Mouse (Mus musculus) limb, embryonic 14.5 days (tissue): Measurements from ENCODE around the gene Me3. TPM values are rescaled to one million over a fixed set of nuclear protein-coding genes. Genes with fewer than 3 reads are reported as not detected.

Experiments
- ATAC-seq: fragments of 200-750 bp; cut with Nextera tagmentation; 2 replicates; pipeline ENCODE4 v1.8.0; 2017; ENCODE audit warnings: low read depth, moderate number of reproducible peaks, moderate TSS enrichment; ENCODE audit not compliant: low FRiP score
- DNase-seq: peaks from one replicate; pipeline ENCODE4 v3.0.0-alpha.2; 2015; ENCODE audit warnings: low spot score
- H3K27ac ChIP-seq: fragments of 300-500 bp; sonication (generic); replicated peaks from 2 replicates; pipeline ENCODE4 v1.5.1; 2014; ENCODE audit warnings: low read depth, mild to moderate bottlenecking, low read length, moderate library complexity, mixed read lengths
- H3K27me3 ChIP-seq: fragments of 300-500 bp; sonication (generic); 2 replicates; pipeline ENCODE4 v1.6.1; 2014; ENCODE audit warnings: low read length, mixed read lengths; ENCODE audit not compliant: control insufficient read depth, insufficient read depth
- H3K36me3 ChIP-seq: fragments of 300-500 bp; sonication (generic); 2 replicates; pipeline ENCODE4 v1.6.1; 2014; ENCODE audit warnings: mild to moderate bottlenecking, low read length, moderate library complexity, mixed read lengths; ENCODE audit not compliant: control insufficient read depth, insufficient read depth
- H3K4me1 ChIP-seq: fragments of 300-500 bp; sonication (generic); 2 replicates; pipeline ENCODE4 v1.6.1; 2014; ENCODE audit warnings: antibody characterized with exemption, low read length, mixed read lengths; ENCODE audit not compliant: control insufficient read depth, insufficient read depth
- H3K4me2 ChIP-seq: fragments of 300-500 bp; sonication (generic); replicated peaks from 2 replicates; pipeline ENCODE4 v1.6.1; 2014; ENCODE audit warnings: low read depth, mild to moderate bottlenecking, low read length, moderate library complexity; ENCODE audit not compliant: severe bottlenecking
- H3K4me3 ChIP-seq: fragments of 300-500 bp; sonication (generic); replicated peaks from 2 replicates; pipeline ENCODE4 v1.5.1; 2014; ENCODE audit warnings: low read length
- H3K9ac ChIP-seq: fragments of 300-500 bp; sonication (generic); 2 replicates; pipeline ENCODE4 v1.6.1; 2014; ENCODE audit warnings: mild to moderate bottlenecking, low read depth, low read length, moderate library complexity; ENCODE audit not compliant: severe bottlenecking
- H3K9me3 ChIP-seq: fragments of 300-500 bp; sonication (generic); 2 replicates; pipeline ENCODE4 v1.6.1; 2016; ENCODE audit warnings: low read length; ENCODE audit not compliant: control insufficient read depth
- POLR2A ChIP-seq: fragments of 200-500 bp; IDR thresholded peaks from 2 replicates; pipeline ENCODE4 v1.8.0; 2012; ENCODE audit warnings: inconsistent platforms, mild to moderate bottlenecking, moderate library complexity, borderline replicate concordance; ENCODE audit not compliant: insufficient read depth, insufficient read length; ENCODE audit errors: extremely low read depth
- WGBS: fragments of 180-500 bp; shearing (Covaris S2); extraction: QIAGEN DNeasy Blood & Tissue Kit; methylation state at CpG from one replicate; pipeline ENCODE4 v1.1.7; 2014; 5-methylcytosine and 5-hydroxymethylcytosine counted together
- polyA plus RNA-seq, 2 experiments: library from polyadenylated mRNA; depleted of rRNA in 1 of 2; stranded (reverse) in 1 of 2; unstranded in 1 of 2; fragments of >200 nt; fragmentation: Nextera tagmentation in 1 of 2; extraction: Ambion mirVana in 1 of 2; gene quantifications; 2 replicates each; pipeline versions ENCODE4 v1.2.1 to v1.2.3; 2012 to 2014

Me3 gene
- polyA plus RNA-seq, 2 experiments: 1.3 to 2.1 TPM

GRCm38 (mm10) chr7:89775848-89776247 lies 143.7 kb downstream of the Me3 start:
- DNase-seq (no peak), ATAC-seq (no peak)
- Histone ChIP-seq H3K27ac (no peak overlapping the region), H3K4me3 (no peak overlapping the region), H3K4me1 (peaks cover 18% of the 10 kb centered on the region), H3K9ac (no peak overlapping the region), H3K4me2 (no peak overlapping the region), H3K27me3 (no peaks in the 10 kb centered on the region), H3K36me3 (no peaks in the 10 kb centered on the region), H3K9me3 (0 out of 2 replicates have a peak, but pooled peaks cover 3% of the 10 kb centered on the region)
- no peak for TF ChIP-seq POLR2A
- whole genome bisulfite sequencing: 88% methylated on average over 2 of the region's 2 CpGs

GRCm38 (mm10) chr7:89781391-89781790 lies 149.2 kb downstream of the Me3 start:
- H3K9ac ChIP-seq: no peak overlapping the region

GRCm38 (mm10) chr7:89787735-89788134 lies 155.5 kb downstream of the Me3 start:
- Histone ChIP-seq H3K36me3 (no peaks in the 10 kb centered on the region), H3K9me3 (no peaks in the 10 kb centered on the region), H3K4me1 (no peaks in the 10 kb centered on the region), H3K4me3 (no peak overlapping the region), H3K27me3 (no peaks in the 10 kb centered on the region), H3K4me2 (no peak overlapping the region), H3K27ac (no peak overlapping the region), H3K9ac (no peak overlapping the region)
- 66% methylated on average over 7 of the region's 7 CpGs for WGBS
- no peak for DNase-seq
- ATAC-seq: no peak
- TF ChIP-seq POLR2A: no peak

More at GRCm38 (mm10) chr7:89781391-89781790, 149.2 kb downstream of the Me3 start:
- 0 out of 2 replicates have a peak, but pooled peaks cover 3% of the 10 kb centered on the region for H3K9me3 ChIP-seq
- H3K36me3 ChIP-seq: no peaks in the 10 kb centered on the region
- no peak for TF ChIP-seq POLR2A
- H3K27me3 ChIP-seq: no peaks in the 10 kb centered on the region
- ATAC-seq: no peak
- H3K4me1 ChIP-seq: peaks cover 16% of the 10 kb centered on the region
- H3K4me3 ChIP-seq: no peak overlapping the region
- H3K4me2 ChIP-seq: no peak overlapping the region
- 69% methylated on average over 1 of the region's 1 CpGs for WGBS
- no peak overlapping the region for H3K27ac ChIP-seq
- peak; percentile 46 for DNase-seq

- Histone ChIP-seq H3K27me3 (no peaks in the 10 kb centered on the region), H3K36me3 (no peaks in the 10 kb centered on the region), H3K9ac (no peak overlapping the region), H3K27ac (no peak overlapping the region), H3K4me2 (no peak overlapping the region), H3K9me3 (no peaks in the 10 kb centered on the region; the same call in 1 of the 2 replicates), H3K4me3 (no peak overlapping the region), H3K4me1 (peaks cover 3% of the 10 kb centered on the region; the same call in 1 of the 2 replicates)
- DNase-seq: no peak
- TF ChIP-seq POLR2A: no peak
- 86% methylated on average over 1 of the region's 1 CpGs for whole genome bisulfite sequencing
- no peak for ATAC-seq
These were observed 160.4 kb downstream of the Me3 start for GRCm38 (mm10) chr7:89792576-89792975.

- Histone ChIP-seq H3K9ac (no peak overlapping the region), H3K4me1 (peaks cover 12% of the 10 kb centered on the region), H3K4me3 (no peak overlapping the region), H3K4me2 (no peak overlapping the region), H3K27ac (no peak overlapping the region), H3K36me3 (no peaks in the 10 kb centered on the region), H3K27me3 (no peaks in the 10 kb centered on the region), H3K9me3 (no peaks in the 10 kb centered on the region; the same call in 1 of the 2 replicates)
- DNase-seq (no peak), ATAC-seq (no peak)
- WGBS: 34% methylated on average over 3 of the region's 3 CpGs
- no peak for TF ChIP-seq POLR2A
These were observed 163.2 kb downstream of the Me3 start for GRCm38 (mm10) chr7:89795366-89795765.
